Mouse (Mus musculus) intestine, embryonic 15.5 days (tissue): ENCODE results near the gene Mid1ip1. TPM values are rescaled to one million over a fixed set of nuclear protein-coding genes. Genes with fewer than 3 reads are reported as not detected.

ENCODE experiments used
- ATAC-seq: fragments of 200-750 bp; cut with Nextera tagmentation; 2 replicates; pipeline ENCODE4 v1.8.0; 2017; ENCODE audit warnings: moderate TSS enrichment, moderate library complexity
- H3K27ac ChIP-seq: fragments of 300-500 bp; sonication (generic); 2 replicates; pipeline ENCODE4 v1.5.1; 2015; ENCODE audit warnings: mild to moderate bottlenecking, inconsistent platforms
- H3K27me3 ChIP-seq: fragments of 300-500 bp; sonication (generic); replicated peaks from 2 replicates; pipeline ENCODE4 v1.6.1; 2015; ENCODE audit warnings: inconsistent platforms
- H3K36me3 ChIP-seq: fragments of 300-500 bp; sonication (generic); 2 replicates; pipeline ENCODE4 v1.6.1; 2015; ENCODE audit warnings: inconsistent platforms
- H3K4me1 ChIP-seq: fragments of 300-500 bp; sonication (generic); replicated peaks from 2 replicates; pipeline ENCODE4 v1.6.1; 2015; ENCODE audit warnings: inconsistent platforms
- H3K4me2 ChIP-seq: fragments of 300-500 bp; sonication (generic); replicated peaks from 2 replicates; pipeline ENCODE4 v1.6.1; 2015; ENCODE audit warnings: mild to moderate bottlenecking, inconsistent platforms
- H3K4me3 ChIP-seq: fragments of 300-500 bp; sonication (generic); replicated peaks from 2 replicates; pipeline ENCODE4 v1.5.1; 2015; ENCODE audit warnings: inconsistent platforms
- H3K9ac ChIP-seq: fragments of 300-500 bp; sonication (generic); 2 replicates; pipeline ENCODE4 v1.6.1; 2015; ENCODE audit warnings: inconsistent platforms
- H3K9me3 ChIP-seq: fragments of 300-500 bp; sonication (generic); 2 replicates; pipeline ENCODE4 v1.6.1; 2016; ENCODE audit warnings: inconsistent platforms
- WGBS: fragments of 180-500 bp; shearing (Covaris S2); methylation state at CpG from one replicate; pipeline ENCODE4 v1.1.7; 2015; 5-methylcytosine and 5-hydroxymethylcytosine counted together
- polyA plus RNA-seq: library from polyadenylated mRNA; unstranded; fragments of >200 nt; fragmentation: Nextera tagmentation; extraction: Ambion mirVana; gene quantifications from 2 replicates; pipeline ENCODE4 v1.2.1, GENCODE M21; 2015

Mid1ip1 gene
- polyA plus RNA-seq: 82.1 and 86.5 TPM in 2 replicates

DNA sequence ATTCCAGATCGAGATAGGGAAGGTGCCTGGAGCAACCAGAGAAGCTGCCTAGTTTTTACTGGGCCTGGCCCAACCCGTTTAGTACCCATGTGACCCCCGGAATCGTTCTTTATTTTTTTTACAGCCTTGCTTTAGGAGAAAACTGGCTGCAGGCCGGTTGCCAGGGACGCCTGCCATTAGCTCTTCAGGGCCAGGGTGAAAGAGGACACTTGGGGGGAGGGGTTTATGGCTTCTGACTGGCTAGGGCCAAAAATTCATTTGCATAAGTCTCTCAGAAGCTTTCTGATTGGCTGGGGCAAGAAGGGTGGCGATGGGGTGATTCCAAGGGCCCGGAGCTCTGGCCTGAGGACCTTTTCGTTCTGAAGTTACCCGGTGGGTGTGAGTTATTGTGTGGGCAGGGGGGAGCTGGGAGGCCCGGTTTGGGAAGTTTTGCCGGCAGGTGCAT lies at the start of gene Mid1ip1:
Mid1ip1 (plus strand) TSS at position 318 of the 445 bp plus-strand sequence.
- ATAC-seq: peak; percentile 82
- Histone ChIP-seq H3K36me3 (no peaks in the 10 kb centered on the region), H3K4me2 (peak within 1 kb of the TSS; percentile 49), H3K27ac (peak within 1 kb of the TSS; percentile 66), H3K4me1 (no peaks in the 10 kb centered on the region), H3K27me3 (no peaks in the 10 kb centered on the region), H3K9me3 (no peaks in the 10 kb centered on the region), H3K4me3 (peak within 1 kb of the TSS; percentile 15; the same call in 1 of the 2 replicates), H3K9ac (no peak within 1 kb of the TSS)
- 21% methylated on average over 12 of the region's 12 CpGs for WGBS

DNA sequence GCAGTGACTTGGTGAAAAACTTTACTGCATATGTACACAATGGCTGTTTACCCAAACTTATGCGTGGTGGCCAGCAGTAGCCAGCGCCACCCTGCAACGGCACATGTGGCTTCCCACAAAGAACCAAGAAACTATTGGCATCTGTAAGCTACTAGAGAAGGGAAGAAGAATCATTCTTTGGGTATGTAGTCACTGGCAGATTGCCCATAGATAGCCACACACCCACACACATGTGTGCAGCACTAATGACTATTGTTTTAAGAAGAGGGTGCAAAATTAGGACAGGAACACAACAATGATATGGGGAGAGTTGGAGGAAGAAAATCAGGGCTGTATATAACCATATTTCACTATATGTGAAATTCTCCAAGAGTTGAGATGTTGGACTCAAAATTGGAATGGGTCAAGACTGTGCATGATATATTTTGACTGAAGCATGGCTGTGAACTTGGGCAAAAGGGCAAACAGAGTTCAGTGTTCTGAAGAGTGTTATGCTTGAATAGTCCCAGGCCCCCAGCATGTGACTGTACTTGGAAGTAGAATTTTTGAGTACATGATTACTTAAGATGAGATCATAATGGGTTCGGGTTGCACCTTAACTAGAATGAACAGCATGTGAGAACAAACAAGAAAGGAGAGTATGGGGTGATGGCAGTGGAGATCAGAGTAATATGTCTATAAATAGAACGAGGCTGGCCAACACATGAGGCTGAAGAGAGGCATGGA lies 20.2 kb upstream of the Mid1ip1 start:
- H3K4me2 ChIP-seq: no peak overlapping the region
- H3K4me1 ChIP-seq: no peaks in the 10 kb centered on the region
- no peak overlapping the region for H3K4me3 ChIP-seq
- H3K27me3 ChIP-seq: no peaks in the 10 kb centered on the region
- no peak overlapping the region for H3K27ac ChIP-seq
- H3K9ac ChIP-seq: no peak overlapping the region
- H3K36me3 ChIP-seq: no peaks in the 10 kb centered on the region
- 89% methylated on average over 5 of the region's 5 CpGs for WGBS
- no peaks in the 10 kb centered on the region for H3K9me3 ChIP-seq
- no peak for ATAC-seq

GRCm38 (mm10) chrX:10706728-10707127 lies 8.1 kb upstream of the Mid1ip1 start:
- H3K36me3 ChIP-seq: no peaks in the 10 kb centered on the region
- no peak overlapping the region for H3K27ac ChIP-seq
- no peaks in the 10 kb centered on the region for H3K9me3 ChIP-seq
- no peak for ATAC-seq
- no peak overlapping the region for H3K4me3 ChIP-seq
- no peaks in the 10 kb centered on the region for H3K27me3 ChIP-seq
- H3K4me1 ChIP-seq: no peaks in the 10 kb centered on the region
- H3K4me2 ChIP-seq: no peak overlapping the region
- 89% methylated on average over 3 of the region's 3 CpGs for WGBS
- no peak overlapping the region for H3K9ac ChIP-seq

DNA sequence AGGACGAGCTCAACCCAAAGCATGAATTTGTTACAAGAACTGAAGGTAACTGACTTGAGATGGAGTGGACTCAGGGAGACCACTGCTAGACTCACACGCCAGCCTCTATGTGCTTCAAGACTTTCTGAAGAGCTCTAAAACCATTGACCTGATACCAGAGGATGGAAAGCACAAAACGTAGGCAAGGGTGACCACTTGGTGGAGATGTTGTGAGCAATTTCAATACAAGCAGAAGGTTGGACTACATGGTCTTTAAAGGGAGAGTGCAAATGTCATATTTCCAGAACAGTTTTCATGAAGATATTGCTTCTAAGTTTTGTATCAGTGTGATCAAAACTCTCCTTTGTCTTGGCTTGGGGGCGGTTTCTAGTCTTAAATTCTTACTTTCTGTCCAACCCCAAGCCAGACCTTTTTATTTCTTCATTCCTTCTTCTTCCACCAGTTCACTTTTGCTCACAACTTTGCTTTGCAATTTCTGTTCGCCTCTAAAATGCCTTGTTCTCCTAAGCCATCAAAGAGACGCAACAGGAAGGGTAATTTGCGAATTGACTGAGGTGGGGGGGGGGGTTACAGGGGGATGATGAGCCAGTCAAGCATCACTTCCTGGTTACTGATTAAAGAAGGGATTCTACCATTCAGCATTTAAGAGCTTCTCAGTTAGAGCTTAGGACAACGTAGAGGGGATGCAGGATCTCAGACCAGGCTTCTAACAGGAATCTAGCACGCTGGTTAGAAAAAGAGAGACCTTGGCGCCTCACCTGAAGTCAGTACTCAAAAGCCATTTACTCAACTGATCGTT lies 775 bp upstream of the Mid1ip1 start:
- Histone ChIP-seq H3K4me3 (0 out of 2 replicates have a peak overlapping the region, but pooled peaks have one; percentile 11), H3K4me2 (peak overlapping the region; percentile 38), H3K4me1 (no peaks in the 10 kb centered on the region), H3K27me3 (no peaks in the 10 kb centered on the region), H3K27ac (peak overlapping the region; percentile 66; the same call in 1 of the 2 replicates), H3K9me3 (no peaks in the 10 kb centered on the region), H3K9ac (no peak overlapping the region), H3K36me3 (no peaks in the 10 kb centered on the region)
- 40% methylated on average over 11 of the region's 11 CpGs for WGBS
- ATAC-seq: no peak

- Histone ChIP-seq H3K4me1 (no peaks in the 10 kb centered on the region), H3K27me3 (no peaks in the 10 kb centered on the region), H3K4me2 (peak overlapping the region; percentile 61), H3K4me3 (peak overlapping the region; percentile 50), H3K9me3 (no peaks in the 10 kb centered on the region), H3K27ac (peak overlapping the region; percentile 90), H3K36me3 (no peaks in the 10 kb centered on the region), H3K9ac (peak overlapping the region; percentile 67)
- WGBS: 18% methylated on average over 50 of the region's 50 CpGs
- ATAC-seq: peak; percentile 93
These were observed 2.3 kb downstream of the Mid1ip1 start for GRCm38 (mm10) chrX:10716917-10717763.

DNA sequence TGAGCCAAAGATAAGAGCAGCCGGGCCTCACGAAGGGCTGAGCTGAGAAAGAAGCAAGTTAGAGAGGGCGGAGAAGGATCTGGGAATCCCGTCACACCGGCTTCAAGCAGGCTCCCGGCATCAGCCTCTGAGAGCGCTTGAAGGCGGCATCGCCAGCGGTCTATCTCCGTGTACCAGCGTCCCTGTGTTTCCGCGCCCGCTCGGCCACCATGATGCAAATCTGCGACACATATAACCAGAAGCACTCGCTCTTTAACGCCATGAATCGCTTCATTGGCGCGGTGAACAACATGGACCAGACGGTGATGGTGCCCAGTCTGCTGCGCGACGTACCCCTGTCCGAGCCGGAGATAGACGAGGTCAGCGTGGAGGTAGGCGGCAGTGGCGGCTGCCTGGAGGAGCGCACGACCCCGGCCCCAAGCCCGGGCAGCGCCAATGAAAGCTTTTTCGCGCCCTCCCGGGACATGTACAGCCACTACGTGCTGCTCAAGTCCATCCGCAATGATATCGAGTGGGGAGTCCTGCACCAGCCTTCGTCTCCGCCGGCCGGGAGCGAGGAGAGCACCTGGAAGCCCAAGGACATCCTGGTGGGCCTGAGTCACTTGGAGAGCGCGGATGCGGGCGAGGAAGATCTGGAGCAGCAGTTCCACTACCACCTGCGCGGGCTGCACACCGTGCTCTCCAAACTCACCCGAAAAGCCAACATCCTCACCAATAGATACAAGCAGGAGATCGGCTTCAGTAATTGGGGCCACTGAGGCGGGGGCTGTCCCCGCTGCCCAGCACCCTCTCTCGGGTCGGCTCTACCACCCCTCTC lies 3.4 kb downstream of the Mid1ip1 start:
- 16% methylated on average over 61 of the region's 61 CpGs for WGBS
- Histone ChIP-seq H3K9ac (peak overlapping the region; percentile 67), H3K27ac (peak overlapping the region; percentile 90), H3K27me3 (no peaks in the 10 kb centered on the region), H3K4me1 (no peaks in the 10 kb centered on the region), H3K36me3 (no peaks in the 10 kb centered on the region), H3K4me3 (peak overlapping the region; percentile 50), H3K4me2 (peak overlapping the region; percentile 61), H3K9me3 (no peaks in the 10 kb centered on the region)
- ATAC-seq: no peak

GRCm38 (mm10) chrX:10718838-10719539 lies 4.2 kb downstream of the Mid1ip1 start:
- Histone ChIP-seq H3K27ac (peak overlapping the region; percentile 90), H3K9ac (peak overlapping the region; percentile 67), H3K9me3 (no peaks in the 10 kb centered on the region), H3K27me3 (no peaks in the 10 kb centered on the region), H3K4me1 (no peaks in the 10 kb centered on the region), H3K4me2 (peak overlapping the region; percentile 61), H3K4me3 (peak overlapping the region; percentile 50), H3K36me3 (no peaks in the 10 kb centered on the region)
- peak; percentile 62; the same call in 1 of the 2 replicates for ATAC-seq
- WGBS: 17% methylated on average over 20 of the region's 22 CpGs

GRCm38 (mm10) chrX:10720391-10720790 lies 5.6 kb downstream of the Mid1ip1 start:
- Histone ChIP-seq H3K4me3 (no peak overlapping the region), H3K9ac (no peak overlapping the region), H3K27me3 (no peaks in the 10 kb centered on the region), H3K4me1 (no peaks in the 10 kb centered on the region), H3K27ac (no peak overlapping the region), H3K4me2 (no peak overlapping the region), H3K36me3 (no peaks in the 10 kb centered on the region), H3K9me3 (no peaks in the 10 kb centered on the region)
- WGBS: 35% methylated on average over 6 of the region's 6 CpGs
- no peak for ATAC-seq

DNA sequence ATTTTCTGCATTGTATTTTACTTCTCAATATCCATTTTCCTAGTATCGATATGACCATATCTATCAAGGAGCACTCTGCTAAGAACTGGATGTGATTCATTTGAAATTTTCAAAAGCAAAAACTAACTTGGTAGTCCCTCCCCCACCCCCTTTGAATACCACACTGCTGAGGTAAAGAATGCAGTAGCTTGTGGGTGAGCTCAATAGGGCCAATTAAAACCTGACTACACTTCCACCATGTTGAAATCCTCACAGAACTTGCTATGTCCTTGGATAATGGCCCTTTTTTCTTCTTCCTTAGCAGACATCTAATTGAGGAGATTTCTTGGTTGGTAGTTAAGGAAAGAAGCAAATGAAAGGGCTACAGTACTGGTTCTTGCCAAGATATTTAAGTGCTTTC lies 9.8 kb downstream of the Mid1ip1 start:
- ATAC-seq: no peak
- H3K36me3 ChIP-seq: no peaks in the 10 kb centered on the region
- WGBS: 97% methylated on average over 1 of the region's 1 CpGs

GRCm38 (mm10) chrX:10729488-10729887 lies 14.7 kb downstream of the Mid1ip1 start:
- no peak overlapping the region for H3K4me3 ChIP-seq
- no peak overlapping the region for H3K9ac ChIP-seq
- H3K9me3 ChIP-seq: no peaks in the 10 kb centered on the region
- 42% methylated on average over 5 of the region's 6 CpGs for WGBS
- no peak for ATAC-seq
- no peaks in the 10 kb centered on the region for H3K4me1 ChIP-seq
- no peak overlapping the region for H3K4me2 ChIP-seq
- no peaks in the 10 kb centered on the region for H3K36me3 ChIP-seq
- H3K27ac ChIP-seq: no peak overlapping the region
- no peaks in the 10 kb centered on the region for H3K27me3 ChIP-seq

More for the DNA sequence above, 9.8 kb downstream of the Mid1ip1 start:
- Histone ChIP-seq H3K27ac (no peak overlapping the region), H3K9ac (no peak overlapping the region), H3K4me2 (no peak overlapping the region), H3K9me3 (no peaks in the 10 kb centered on the region), H3K4me3 (no peak overlapping the region), H3K4me1 (no peaks in the 10 kb centered on the region), H3K27me3 (no peaks in the 10 kb centered on the region)

- no peak for ATAC-seq
These were observed 19.6 kb downstream of the Mid1ip1 start for GRCm38 (mm10) chrX:10734453-10734852.

More at GRCm38 (mm10) chrX:10734453-10734852, 19.6 kb downstream of the Mid1ip1 start:
- Histone ChIP-seq H3K27me3 (no peaks in the 10 kb centered on the region), H3K4me3 (no peak overlapping the region), H3K9ac (no peak overlapping the region), H3K4me2 (no peak overlapping the region), H3K27ac (no peak overlapping the region), H3K9me3 (no peaks in the 10 kb centered on the region), H3K4me1 (no peaks in the 10 kb centered on the region), H3K36me3 (no peaks in the 10 kb centered on the region)
- 39% methylated on average over 1 of the region's 1 CpGs for WGBS
